ENCODE assay signal across 14 mouse cellular contexts in genomic region chr16:13504476-13504875, GRCm38 (mm10).
DNase-seq lines count a peak whose midpoint lies in the region; ATAC-seq and TF ChIP-seq lines count a peak whose summit lies in the region.
"Had no signal": no experiment of that assay in that cellular context is flagged by ENCODE, and none has a peak within 500 bp of the region (broad histone marks: within the 10 kb centered on the region; RNA-seq: fewer than 3 reads in every experiment).

No protein-coding gene starts in this region.

- H3K9ac ChIP-seq in heart, adult 2 months (ENCODE audit: low read depth, low read length) = no peak overlapping the region
- H3K9ac ChIP-seq in midbrain, embryonic 11.5 days (ENCODE audit: low read length) = no peak overlapping the region
- H3K9ac ChIP-seq: embryonic facial prominence, embryonic 12.5 days; forebrain, embryonic 13.5 days; forebrain, embryonic 15.5 days; forebrain, postnatal 0 days had no signal

- no peak for TF ChIP-seq POLR2A in heart, adult 2 months (IDR thresholded peaks at IDR 0.05; ENCODE audit: insufficient read depth, low read depth, low read length)

- no peak for ATAC-seq in midbrain, embryonic 11.5 days (ENCODE audit: low FRiP score)
- ATAC-seq: forebrain, embryonic 13.5 days; forebrain, embryonic 15.5 days; forebrain, postnatal 0 days had no signal

- intact Hi-C loops in heart, adult 2 months (cut with DNase I) = no loop called here

- H3K27ac ChIP-seq in heart, adult 2 months = peak overlapping the region; percentile 10; the same call in 1 of the 2 replicates
- no peak overlapping the region for H3K27ac ChIP-seq in heart, embryonic 10.5 days
- H3K27ac ChIP-seq in brown adipose tissue, adult 24 weeks (replicated peaks; ENCODE audit: low read depth, low read length) = peak overlapping the region; percentile 97
- H3K27ac ChIP-seq in midbrain, embryonic 11.5 days (ENCODE audit: low read depth, low read length) = no peak overlapping the region
- H3K27ac ChIP-seq: embryonic facial prominence, embryonic 10.5 days; embryonic facial prominence, embryonic 12.5 days; forebrain, embryonic 13.5 days; forebrain, embryonic 15.5 days had no signal

- H3K27me3 ChIP-seq in heart, adult 2 months (ENCODE audit: control insufficient read depth, insufficient read depth, low read length) = no peaks in the 10 kb centered on the region
- H3K27me3 ChIP-seq in heart, embryonic 10.5 days (ENCODE audit: insufficient read depth, poor library complexity, severe bottlenecking) = no peaks in the 10 kb centered on the region
- H3K27me3 ChIP-seq in midbrain, embryonic 11.5 days (ENCODE audit: control insufficient read depth, insufficient read depth, low read length) = no peaks in the 10 kb centered on the region
- H3K27me3 ChIP-seq: embryonic facial prominence, embryonic 12.5 days; forebrain, embryonic 13.5 days; forebrain, embryonic 15.5 days; Patski had no signal

- H3K4me2 ChIP-seq in midbrain, embryonic 11.5 days = no peak overlapping the region
- H3K4me2 ChIP-seq: embryonic facial prominence, embryonic 12.5 days; forebrain, embryonic 13.5 days; forebrain, embryonic 15.5 days had no signal

- no peak for TF ChIP-seq EP300 in heart, adult 2 months (IDR thresholded peaks at IDR 0.05; ENCODE audit: insufficient read depth, low read depth, low read length)

- no peak for DNase-seq in heart, adult 2 months
- no peak for DNase-seq in heart, embryonic 10.5 days (ENCODE audit: low spot score)
- peak; percentile 65 for DNase-seq in 3T3-L1 (ENCODE audit: low read depth, low spot score)
- no peak for DNase-seq in midbrain, embryonic 11.5 days (ENCODE audit: low spot score, missing footprints)
- DNase-seq in thymus, postnatal 25 days = no peak
- no peak for DNase-seq in thymus, postnatal 10 days (ENCODE audit: low spot score in 2 of 2)
- DNase-seq: cerebellum, postnatal 10 days; forebrain, postnatal 0 days had no signal

- H3K4me3 ChIP-seq in heart, adult 2 months = no peak overlapping the region
- no peak overlapping the region for H3K4me3 ChIP-seq in heart, embryonic 10.5 days
- no peak overlapping the region for H3K4me3 ChIP-seq in brown adipose tissue, adult 24 weeks (ENCODE audit: insufficient read depth, low read depth, low read length)
- no peak overlapping the region for H3K4me3 ChIP-seq in midbrain, embryonic 11.5 days (ENCODE audit: low read depth, low read length)
- H3K4me3 ChIP-seq: embryonic facial prominence, embryonic 10.5 days; embryonic facial prominence, embryonic 12.5 days; forebrain, embryonic 13.5 days; forebrain, embryonic 15.5 days had no signal

- no peaks in the 10 kb centered on the region for H3K79me2 ChIP-seq in heart, adult 2 months (replicated peaks; ENCODE audit: control insufficient read depth, insufficient read depth, low read length)

- no peaks in the 10 kb centered on the region for H3K36me3 ChIP-seq in heart, adult 2 months (ENCODE audit: control insufficient read depth, insufficient read depth, low read length)
- no peaks in the 10 kb centered on the region for H3K36me3 ChIP-seq in heart, embryonic 10.5 days
- H3K36me3 ChIP-seq in midbrain, embryonic 11.5 days (ENCODE audit: control insufficient read depth, insufficient read depth, low read length) = no peaks in the 10 kb centered on the region
- H3K36me3 ChIP-seq: embryonic facial prominence, embryonic 10.5 days; embryonic facial prominence, embryonic 12.5 days; forebrain, embryonic 15.5 days had no signal

- H3K9me3 ChIP-seq in heart, embryonic 10.5 days = no peaks in the 10 kb centered on the region
- no peaks in the 10 kb centered on the region for H3K9me3 ChIP-seq in midbrain, embryonic 11.5 days (ENCODE audit: control insufficient read depth, low read length)
- H3K9me3 ChIP-seq: embryonic facial prominence, embryonic 10.5 days; embryonic facial prominence, embryonic 12.5 days; forebrain, embryonic 13.5 days; forebrain, embryonic 15.5 days had no signal

- no peaks in the 10 kb centered on the region; the same call in 1 of the 2 replicates for H3K4me1 ChIP-seq in heart, adult 2 months (ENCODE audit: control insufficient read depth, insufficient read depth, low read length)
- no peaks in the 10 kb centered on the region for H3K4me1 ChIP-seq in heart, embryonic 10.5 days
- peaks cover 4% of the 10 kb centered on the region; the same call in 1 of the 2 replicates for H3K4me1 ChIP-seq in brown adipose tissue, adult 24 weeks (ENCODE audit: control insufficient read depth, insufficient read depth, insufficient read length, low read length)
- no peaks in the 10 kb centered on the region for H3K4me1 ChIP-seq in midbrain, embryonic 11.5 days (ENCODE audit: control insufficient read depth, insufficient read depth, low read length)
- H3K4me1 ChIP-seq: embryonic facial prominence, embryonic 10.5 days; embryonic facial prominence, embryonic 12.5 days; forebrain, embryonic 13.5 days; forebrain, embryonic 15.5 days had no signal

- TF ChIP-seq CTCF in heart, adult 2 months (IDR thresholded peaks at IDR 0.05) = no peak

- 62% methylated on average over 3 of the region's 3 CpGs for WGBS in heart, adult 2 months
- WGBS in heart, embryonic 10.5 days = 80% methylated on average over 3 of the region's 3 CpGs
- 90% methylated on average over 3 of the region's 3 CpGs for WGBS in midbrain, embryonic 11.5 days

Comparison
In these comparisons a context has a peak if more than half of its experiments do, and no peak if none do; other contexts are left out.
1. H3K27ac ChIP-seq: peak in heart, adult 2 months (single experiment) and brown adipose tissue, adult 24 weeks (single experiment); none in heart, embryonic 10.5 days (single experiment) and midbrain, embryonic 11.5 days (single experiment).